Mouse (Mus musculus): ENCODE measurements around the gene Izumo1r. TPM values are rescaled to one million over a fixed set of nuclear protein-coding genes. Genes with fewer than 3 reads are reported as not detected.
A peak's percentile ranks its signal among the peaks of the same experiment; 100 is the strongest.
"Not testable (repeated sequence)": the region's sequence is repeated elsewhere in the genome, so short reads cannot be mapped to it uniquely, and the experiment has no call there.

Izumo1r gene
- total and polyA plus RNA-seq, 2 experiments from 2014 or later, result not detected

DNA sequence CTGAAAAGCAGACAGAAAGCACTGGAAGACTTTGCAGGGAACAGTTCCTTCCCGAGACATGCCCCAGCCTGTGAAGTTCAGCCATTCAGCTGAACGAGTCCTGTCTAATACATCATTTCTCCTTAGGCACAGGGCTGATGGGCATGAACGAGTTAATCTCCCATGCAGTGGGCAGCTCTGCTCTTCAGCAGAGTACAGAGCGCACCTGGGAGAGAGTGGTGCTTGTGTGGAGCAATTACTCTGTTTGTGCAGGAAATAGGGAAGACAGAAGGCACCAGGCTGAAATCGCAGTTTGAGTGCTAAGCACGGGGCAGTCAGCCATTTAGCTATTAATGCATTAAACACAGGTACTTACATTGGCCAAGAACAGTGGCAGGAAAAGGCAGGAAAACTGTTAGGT, 15.1 kb downstream of the Izumo1r start:
- TF ChIP-seq EP300 (IDR thresholded peaks at IDR 0.05; ENCODE audit: low read depth) (no peak), CTCF (IDR thresholded peaks at IDR 0.05; ENCODE audit: low read depth) (no peak)
- Histone ChIP-seq H3K36me3 (replicated peaks; ENCODE audit: control insufficient read depth, insufficient read depth, low read length) (no peaks in the 10 kb centered on the region), H3K27me3 (ENCODE audit: control insufficient read depth, insufficient read depth, low read length) (no peaks in the 10 kb centered on the region), H3K4me2 (ENCODE audit: low read depth, low read length) (no peak overlapping the region), H3K9ac (replicated peaks; ENCODE audit: low read depth, low read length) (no peak overlapping the region), H3K9me3 (replicated peaks; ENCODE audit: control insufficient read depth, low read length) (no peaks in the 10 kb centered on the region), H3K4me3 (ENCODE audit: low read depth, low read length) (no peak overlapping the region), H3K4me1 (ENCODE audit: control insufficient read depth, insufficient read depth) (no peaks in the 10 kb centered on the region), H3K27ac (ENCODE audit: low read depth) (no peak overlapping the region)
- DNase-seq (ENCODE audit: low spot score), result no peak
- 77% methylated on average over 6 of the region's 6 CpGs for WGBS
- no peak for ATAC-seq (ENCODE audit: insufficient read depth, low read depth)

DNA sequence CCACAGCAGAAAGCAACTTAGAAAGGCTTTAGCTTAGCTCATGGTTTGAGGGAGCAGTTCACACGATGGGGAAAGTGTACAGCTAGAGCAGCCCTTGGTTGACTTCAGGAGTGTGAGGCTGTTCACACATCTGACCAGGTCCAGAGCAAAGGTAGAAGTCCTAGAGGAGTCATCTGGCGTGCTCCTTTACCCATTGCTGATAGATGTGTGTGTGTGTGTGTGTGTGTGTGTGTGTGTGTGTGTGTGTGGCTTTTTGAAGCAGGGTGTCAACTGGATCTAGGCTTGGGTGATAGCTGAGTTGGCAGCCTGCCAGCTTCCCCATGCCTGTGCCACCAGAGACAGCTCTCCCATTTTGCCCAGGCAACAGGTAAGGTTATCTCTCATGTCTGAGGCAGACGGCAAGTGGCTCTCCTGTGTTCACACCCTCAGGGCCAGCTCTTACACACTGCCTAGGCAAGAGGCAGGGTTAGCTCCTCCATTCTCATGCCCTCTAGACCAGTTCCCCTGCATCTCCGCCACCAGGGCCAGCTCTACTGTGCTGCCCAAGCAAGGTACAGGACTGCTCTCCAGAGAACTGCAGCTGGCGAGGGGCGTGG, 15.9 kb downstream of the Izumo1r start:
- no peaks in the 10 kb centered on the region for H3K4me1 ChIP-seq (ENCODE audit: control insufficient read depth, insufficient read depth)
- H3K27me3 ChIP-seq (ENCODE audit: control insufficient read depth, insufficient read depth, low read length), result no peaks in the 10 kb centered on the region
- no peak overlapping the region for H3K27ac ChIP-seq (ENCODE audit: low read depth)
- H3K9ac ChIP-seq (replicated peaks; ENCODE audit: low read depth, low read length), result no peak overlapping the region
- DNase-seq (ENCODE audit: low spot score) (no peak), ATAC-seq (ENCODE audit: insufficient read depth, low read depth) (no peak)
- H3K4me3 ChIP-seq (ENCODE audit: low read depth, low read length), result no peak overlapping the region
- TF ChIP-seq CTCF (IDR thresholded peaks at IDR 0.05; ENCODE audit: low read depth) (no peak), EP300 (IDR thresholded peaks at IDR 0.05; ENCODE audit: low read depth) (no peak)
- H3K36me3 ChIP-seq (replicated peaks; ENCODE audit: control insufficient read depth, insufficient read depth, low read length), result no peaks in the 10 kb centered on the region
- no peaks in the 10 kb centered on the region for H3K9me3 ChIP-seq (replicated peaks; ENCODE audit: control insufficient read depth, low read length)
- no peak overlapping the region for H3K4me2 ChIP-seq (ENCODE audit: low read depth, low read length)
- 76% methylated on average over 6 of the region's 6 CpGs for WGBS

DNA sequence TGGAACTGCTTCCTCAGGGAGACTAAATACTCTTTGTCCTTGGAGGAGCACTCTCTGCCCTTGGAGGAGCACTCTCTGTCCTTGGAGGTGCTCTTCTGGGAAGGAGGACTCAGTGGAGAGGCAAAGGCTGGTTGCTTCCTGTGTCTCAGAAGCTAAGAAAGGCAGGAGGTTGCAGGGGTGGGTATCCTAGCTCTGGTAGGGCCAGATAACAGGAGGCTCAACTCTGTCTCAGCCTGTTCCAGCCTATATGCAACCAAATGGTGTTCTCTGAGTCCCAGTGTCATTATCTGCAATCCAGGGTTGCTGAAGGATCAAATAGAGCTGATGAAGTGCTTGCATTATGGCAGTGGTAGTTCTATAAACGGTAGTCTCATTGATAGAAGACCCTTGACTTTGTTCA, 17.8 kb downstream of the Izumo1r start:
- ATAC-seq (ENCODE audit: insufficient read depth, low read depth) (no peak), DNase-seq (ENCODE audit: low spot score) (no peak)
- no peak overlapping the region for H3K9ac ChIP-seq (replicated peaks; ENCODE audit: low read depth, low read length)
- H3K36me3 ChIP-seq (replicated peaks; ENCODE audit: control insufficient read depth, insufficient read depth, low read length), result no peaks in the 10 kb centered on the region
- H3K9me3 ChIP-seq (replicated peaks; ENCODE audit: control insufficient read depth, low read length), result no peaks in the 10 kb centered on the region
- H3K4me3 ChIP-seq (ENCODE audit: low read depth, low read length), result no peak overlapping the region
- H3K27me3 ChIP-seq (ENCODE audit: control insufficient read depth, insufficient read depth, low read length), result no peaks in the 10 kb centered on the region
- no peak overlapping the region for H3K27ac ChIP-seq (ENCODE audit: low read depth)
- H3K4me1 ChIP-seq (ENCODE audit: control insufficient read depth, insufficient read depth), result no peaks in the 10 kb centered on the region
- 66% methylated on average over 1 of the region's 1 CpGs for WGBS
- TF ChIP-seq CTCF (IDR thresholded peaks at IDR 0.05; ENCODE audit: low read depth), result no peak
- no peak for TF ChIP-seq EP300 (IDR thresholded peaks at IDR 0.05; ENCODE audit: low read depth)
- H3K4me2 ChIP-seq (ENCODE audit: low read depth, low read length), result no peak overlapping the region

DNA sequence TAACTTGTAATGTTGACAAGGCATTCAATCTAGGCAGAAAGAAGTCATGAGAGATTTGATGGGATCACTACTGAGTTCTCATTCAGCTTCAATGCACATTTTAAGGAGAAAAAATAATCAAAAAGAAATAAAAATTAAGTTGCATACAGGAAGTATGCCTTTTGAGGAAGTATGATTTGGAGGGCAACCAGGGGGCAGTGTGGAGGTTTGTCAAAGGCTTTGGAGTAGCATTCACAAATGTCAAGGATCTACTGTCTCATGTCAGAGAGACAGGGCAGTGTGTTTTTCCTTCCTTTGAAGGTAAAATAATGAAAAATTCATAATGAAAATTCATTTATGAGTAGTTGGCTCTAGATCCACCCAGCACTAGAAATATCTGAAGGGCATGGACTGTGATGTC, 18.6 kb downstream of the Izumo1r start:
- no peak for ATAC-seq (ENCODE audit: insufficient read depth, low read depth)
- no peak overlapping the region for H3K27ac ChIP-seq (ENCODE audit: low read depth)

DNA sequence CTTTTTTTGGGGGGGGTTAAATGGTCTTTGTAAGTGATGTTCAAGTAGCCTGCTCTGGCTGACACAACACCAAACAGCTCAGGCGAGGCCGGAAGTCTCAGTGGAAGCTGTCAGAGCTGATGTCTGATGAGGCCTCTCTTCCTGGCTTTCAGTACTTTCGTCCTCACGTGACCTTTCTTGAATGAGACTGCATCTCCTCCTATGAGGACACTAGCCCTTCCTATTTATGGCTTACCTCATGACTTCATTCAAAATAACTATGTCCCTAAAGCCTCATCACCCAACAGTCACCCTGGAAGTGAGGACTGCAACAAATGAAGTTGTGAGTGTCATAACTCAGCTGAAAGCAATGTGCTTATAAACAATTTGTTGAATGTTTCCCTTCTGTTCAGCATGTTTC, 19.1 kb downstream of the Izumo1r start:
- Histone ChIP-seq H3K4me1 (ENCODE audit: control insufficient read depth, insufficient read depth) (no peaks in the 10 kb centered on the region), H3K4me2 (ENCODE audit: low read depth, low read length) (no peak overlapping the region), H3K36me3 (replicated peaks; ENCODE audit: control insufficient read depth, insufficient read depth, low read length) (no peaks in the 10 kb centered on the region), H3K27me3 (ENCODE audit: control insufficient read depth, insufficient read depth, low read length) (no peaks in the 10 kb centered on the region), H3K9me3 (replicated peaks; ENCODE audit: control insufficient read depth, low read length) (no peaks in the 10 kb centered on the region), H3K4me3 (ENCODE audit: low read depth, low read length) (no peak overlapping the region), H3K9ac (replicated peaks; ENCODE audit: low read depth, low read length) (no peak overlapping the region), H3K27ac (ENCODE audit: low read depth) (no peak overlapping the region)
- DNase-seq (ENCODE audit: low spot score), result no peak
- ATAC-seq (ENCODE audit: insufficient read depth, low read depth), result peak; percentile 58; the same call in 1 of the 2 replicates
- 29% methylated on average over 4 of the region's 4 CpGs for WGBS
- TF ChIP-seq CTCF (IDR thresholded peaks at IDR 0.05; ENCODE audit: low read depth) (no peak), EP300 (IDR thresholded peaks at IDR 0.05; ENCODE audit: low read depth) (no peak)

More for the DNA sequence above, 18.6 kb downstream of the Izumo1r start:
- Histone ChIP-seq H3K4me1 (ENCODE audit: control insufficient read depth, insufficient read depth) (no peaks in the 10 kb centered on the region), H3K27me3 (ENCODE audit: control insufficient read depth, insufficient read depth, low read length) (no peaks in the 10 kb centered on the region), H3K9ac (replicated peaks; ENCODE audit: low read depth, low read length) (no peak overlapping the region), H3K4me3 (ENCODE audit: low read depth, low read length) (no peak overlapping the region), H3K36me3 (replicated peaks; ENCODE audit: control insufficient read depth, insufficient read depth, low read length) (no peaks in the 10 kb centered on the region), H3K4me2 (ENCODE audit: low read depth, low read length) (no peak overlapping the region), H3K9me3 (replicated peaks; ENCODE audit: control insufficient read depth, low read length) (no peaks in the 10 kb centered on the region)
- DNase-seq (ENCODE audit: low spot score), result no peak
- TF ChIP-seq EP300 (IDR thresholded peaks at IDR 0.05; ENCODE audit: low read depth) (no peak), CTCF (IDR thresholded peaks at IDR 0.05; ENCODE audit: low read depth) (no peak)

DNA sequence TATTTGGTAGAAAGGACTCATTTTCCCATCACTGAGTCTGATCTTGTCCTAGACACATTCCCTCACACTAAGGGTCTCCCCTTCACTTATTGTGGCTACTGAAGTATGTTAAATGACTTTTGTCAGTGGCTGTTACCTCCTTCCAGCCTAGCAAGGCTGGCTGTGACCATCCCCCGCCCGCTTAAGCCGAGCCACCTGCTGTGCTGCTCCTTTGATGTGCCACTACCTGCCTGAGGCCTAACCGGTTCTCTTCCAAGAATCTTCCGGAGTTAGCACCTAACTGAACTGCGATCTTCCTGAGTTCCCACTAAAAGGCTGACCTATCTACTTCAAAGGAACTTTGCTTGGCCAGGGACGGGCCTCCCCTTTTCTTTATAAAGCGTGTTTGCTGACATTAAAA, 27.2 kb downstream of the Izumo1r start:
- not testable (repeated sequence) for H3K4me1 ChIP-seq (ENCODE audit: control insufficient read depth, insufficient read depth); ATAC-seq (ENCODE audit: insufficient read depth, low read depth); H3K9ac ChIP-seq (replicated peaks; ENCODE audit: low read depth, low read length); H3K4me2 ChIP-seq (ENCODE audit: low read depth, low read length); H3K27me3 ChIP-seq (ENCODE audit: control insufficient read depth, insufficient read depth, low read length); H3K9me3 ChIP-seq (replicated peaks; ENCODE audit: control insufficient read depth, low read length); H3K36me3 ChIP-seq (replicated peaks; ENCODE audit: control insufficient read depth, insufficient read depth, low read length); H3K27ac ChIP-seq (ENCODE audit: low read depth); DNase-seq (ENCODE audit: low spot score); H3K4me3 ChIP-seq (ENCODE audit: low read depth, low read length)
- WGBS, result 44% methylated on average over 8 of the region's 8 CpGs
